Mouse (Mus musculus) hindbrain, postnatal 0 days (tissue): ENCODE measurements around the gene Slc16a5. TPM values are rescaled to one million over a fixed set of nuclear protein-coding genes. Genes with fewer than 3 reads are reported as not detected.

Experiments
- ATAC-seq: fragments of 200-750 bp; cut with Nextera tagmentation; 2 replicates; pipeline ENCODE4 v1.8.0; 2017; ENCODE audit warnings: mild to moderate bottlenecking, moderate TSS enrichment, moderate library complexity
- DNase-seq: peaks from one replicate; pipeline ENCODE4 v3.0.0-alpha.2; 2015; ENCODE audit warnings: low spot score
- H3K27ac ChIP-seq: fragments of 300-500 bp; sonication (generic); 2 replicates; pipeline ENCODE4 v1.5.1; 2014; ENCODE audit warnings: mild to moderate bottlenecking
- H3K27me3 ChIP-seq: fragments of 300-500 bp; sonication (generic); 2 replicates; pipeline ENCODE4 v1.6.1; 2014; ENCODE audit warnings: low read length, mixed read lengths; ENCODE audit not compliant: insufficient read depth
- H3K36me3 ChIP-seq: fragments of 300-500 bp; sonication (generic); 2 replicates; pipeline ENCODE4 v1.6.1; 2014; ENCODE audit warnings: low read length, mixed read lengths; ENCODE audit not compliant: insufficient read depth
- H3K4me1 ChIP-seq: fragments of 300-500 bp; sonication (generic); 2 replicates; pipeline ENCODE4 v1.6.1; 2014; ENCODE audit warnings: antibody characterized with exemption, low read length, mixed read lengths; ENCODE audit not compliant: insufficient read depth
- H3K4me2 ChIP-seq: fragments of 300-500 bp; sonication (generic); 2 replicates; pipeline ENCODE4 v1.6.1; 2014; ENCODE audit warnings: low read depth, mild to moderate bottlenecking, low read length, moderate library complexity, mixed read lengths
- H3K4me3 ChIP-seq: fragments of 300-500 bp; sonication (generic); 2 replicates; pipeline ENCODE4 v1.5.1; 2014; ENCODE audit warnings: low read length
- H3K9ac ChIP-seq: fragments of 300-500 bp; sonication (generic); replicated peaks from 2 replicates; pipeline ENCODE4 v1.6.1; 2014; ENCODE audit warnings: mild to moderate bottlenecking, low read length, moderate library complexity, mixed read lengths
- H3K9me3 ChIP-seq: fragments of 300-500 bp; sonication (generic); 2 replicates; pipeline ENCODE4 v1.6.1; 2016; ENCODE audit warnings: low read length, mixed read lengths
- CTCF ChIP-seq: IDR thresholded peaks from 2 replicates; pipeline ENCODE4 v1.5.1; 2016; ENCODE audit warnings: antibody characterized with exemption, control low read depth, low read depth
- WGBS: fragments of 180-500 bp; shearing (Covaris S2); extraction: QIAGEN DNeasy Blood & Tissue Kit; methylation state at CpG from one replicate; pipeline ENCODE4 v1.1.7; 2014; 5-methylcytosine and 5-hydroxymethylcytosine counted together
- polyA plus RNA-seq: library from polyadenylated mRNA; unstranded; fragments of >200 nt; fragmentation: Nextera tagmentation; extraction: Ambion mirVana; gene quantifications from 2 replicates; pipeline ENCODE4 v1.2.1, GENCODE M21; 2015
- total RNA-seq: library from RNA; depleted of rRNA; stranded (reverse); fragments of >200 nt; gene quantifications from 2 replicates; pipeline ENCODE4 v1.2.3, GENCODE M21; 2014; rRNA removed

Gene Slc16a5
- 0.10 TPM in 1 of 2 replicates, not detected in the other for total RNA-seq
- polyA plus RNA-seq = 0.30 and 0.66 TPM in 2 replicates

- Histone ChIP-seq H3K27ac (no peak within 1 kb of the TSS), H3K4me1 (no peaks in the 10 kb centered on the region), H3K9me3 (no peaks in the 10 kb centered on the region), H3K36me3 (no peaks in the 10 kb centered on the region), H3K4me3 (no peak within 1 kb of the TSS), H3K27me3 (no peaks in the 10 kb centered on the region), H3K9ac (no peak within 1 kb of the TSS), H3K4me2 (no peak within 1 kb of the TSS)
- WGBS = 74% methylated on average over 16 of the region's 16 CpGs
- ATAC-seq = no peak
- DNase-seq = no peak
- no peak for TF ChIP-seq CTCF
These were observed at the start of gene Slc16a5 for GRCm38 (mm10) chr11:115462243-115462891. Gene Slc16a5, plus strand, starts transcription at chr11:115462474.

GRCm38 (mm10) chr11:115419531-115420237 lies 42.6 kb upstream of the Slc16a5 start, which contains the start of the genes Atp5h and Kctd2:
Gene Atp5h, minus strand, starts transcription at chr11:115419962.
Gene Kctd2, plus strand, starts transcription at chr11:115420128.
- H3K9me3 ChIP-seq = no peaks in the 10 kb centered on the region
- H3K9ac ChIP-seq = peak within 1 kb of the TSS; percentile 96
- H3K4me3 ChIP-seq = peak within 1 kb of the TSS; percentile 93
- peaks cover 20% of the 10 kb centered on the region for H3K36me3 ChIP-seq
- no peak for TF ChIP-seq CTCF
- ATAC-seq (peak; percentile 98), DNase-seq (peak; percentile 99)
- peaks cover 16% of the 10 kb centered on the region for H3K4me1 ChIP-seq
- under 1% methylated on average over 54 of the region's 56 CpGs for WGBS
- peak within 1 kb of the TSS; percentile 90 for H3K27ac ChIP-seq
- no peaks in the 10 kb centered on the region for H3K27me3 ChIP-seq
- peak within 1 kb of the TSS; percentile 84 for H3K4me2 ChIP-seq

DNA sequence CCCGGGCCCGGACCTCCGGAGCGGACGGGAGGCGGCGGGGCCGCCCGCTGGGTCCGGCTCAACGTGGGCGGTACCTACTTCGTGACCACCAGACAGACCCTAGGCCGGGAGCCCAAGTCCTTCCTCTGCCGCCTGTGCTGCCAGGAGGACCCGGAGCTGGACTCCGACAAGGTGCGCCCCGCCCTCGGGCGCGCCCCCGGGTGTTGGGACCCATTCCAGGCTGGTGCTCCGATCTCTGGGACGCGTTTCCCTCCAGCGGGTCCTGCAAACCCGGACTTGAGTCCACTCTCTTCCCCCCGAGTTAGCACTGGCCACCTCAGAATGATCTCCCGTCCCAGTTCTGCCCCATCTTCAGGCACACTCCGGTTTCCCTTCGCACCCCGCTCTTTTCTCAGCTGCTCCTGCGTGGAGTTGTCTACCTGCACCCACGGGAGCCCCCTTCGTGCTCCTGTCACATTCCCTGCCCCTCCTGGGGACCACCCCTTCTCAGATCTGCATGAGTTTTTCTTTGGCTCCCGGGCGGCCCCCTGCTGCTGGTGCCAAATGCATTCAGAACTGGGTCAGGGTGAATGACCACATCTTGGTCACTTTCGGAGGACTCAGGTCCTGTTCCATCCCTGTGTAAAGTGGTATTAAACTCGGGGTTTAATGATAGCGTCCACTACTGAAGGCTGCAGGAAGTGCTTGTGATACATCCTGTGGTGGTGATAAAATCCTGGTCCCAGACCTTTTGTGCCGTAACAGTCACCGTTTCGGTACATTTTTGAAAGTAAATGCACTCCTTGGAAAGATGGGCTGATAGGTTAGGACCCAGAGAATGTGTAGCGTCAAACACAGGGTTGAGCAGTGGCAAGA lies 41.7 kb upstream of the Slc16a5 start:
- no peaks in the 10 kb centered on the region for H3K9me3 ChIP-seq
- peak; percentile 25; the same call in 1 of the 2 replicates for TF ChIP-seq CTCF
- DNase-seq (peak; percentile 73), ATAC-seq (peak; percentile 73)
- H3K36me3 ChIP-seq = peaks cover 20% of the 10 kb centered on the region
- peak overlapping the region; percentile 84 for H3K4me2 ChIP-seq
- peaks cover 16% of the 10 kb centered on the region for H3K4me1 ChIP-seq
- H3K4me3 ChIP-seq = peak overlapping the region; percentile 93
- peak overlapping the region; percentile 96 for H3K9ac ChIP-seq
- WGBS = 1% methylated on average over 45 of the region's 45 CpGs
- H3K27ac ChIP-seq = peak overlapping the region; percentile 90
- H3K27me3 ChIP-seq = no peaks in the 10 kb centered on the region

GRCm38 (mm10) chr11:115421328-115421727 lies 40.9 kb upstream of the Slc16a5 start:
- Histone ChIP-seq H3K9me3 (no peaks in the 10 kb centered on the region), H3K36me3 (peaks cover 22% of the 10 kb centered on the region), H3K4me2 (peak overlapping the region; percentile 84), H3K27me3 (no peaks in the 10 kb centered on the region), H3K27ac (peak overlapping the region; percentile 90; the same call in 1 of the 2 replicates), H3K9ac (no peak overlapping the region), H3K4me3 (peak overlapping the region; percentile 93), H3K4me1 (peaks cover 16% of the 10 kb centered on the region)
- TF ChIP-seq CTCF = no peak
- no peak for ATAC-seq
- 27% methylated on average over 1 of the region's 1 CpGs for WGBS
- no peak for DNase-seq

- 94% methylated on average over 16 of the region's 16 CpGs for WGBS
- peaks cover 21% of the 10 kb centered on the region for H3K36me3 ChIP-seq
- DNase-seq (no peak), ATAC-seq (no peak)
- H3K9ac ChIP-seq = no peak overlapping the region
- no peaks in the 10 kb centered on the region for H3K27me3 ChIP-seq
- H3K27ac ChIP-seq = no peak overlapping the region
- H3K4me2 ChIP-seq = peak overlapping the region; percentile 84; the same call in 1 of the 2 replicates
- H3K4me3 ChIP-seq = no peak overlapping the region
- peaks cover 16% of the 10 kb centered on the region for H3K4me1 ChIP-seq
- TF ChIP-seq CTCF = no peak
- H3K9me3 ChIP-seq = no peaks in the 10 kb centered on the region
These were observed 40.3 kb upstream of the Slc16a5 start for GRCm38 (mm10) chr11:115421972-115422371.

DNA sequence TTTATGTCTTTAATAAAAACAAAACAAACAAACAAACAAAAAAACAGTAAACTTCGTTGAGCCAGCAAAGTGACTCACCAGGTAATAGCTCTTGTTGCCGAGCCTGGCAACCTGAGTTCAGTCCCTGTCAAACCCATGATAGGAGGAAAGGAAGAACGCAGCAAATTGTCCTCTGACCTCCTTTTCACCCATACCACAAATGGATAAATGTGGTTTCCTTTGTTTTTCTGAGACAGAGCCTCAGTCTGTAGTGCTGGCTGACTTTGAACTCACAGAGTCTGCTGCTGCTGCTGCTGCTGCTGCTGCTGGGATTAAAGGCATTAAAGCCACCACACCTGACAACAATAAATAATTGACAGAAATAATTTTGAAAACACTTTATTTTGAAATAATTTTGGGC lies 39.2 kb upstream of the Slc16a5 start:
- Histone ChIP-seq H3K36me3 (peaks cover 17% of the 10 kb centered on the region; the same call in 1 of the 2 replicates), H3K9me3 (no peaks in the 10 kb centered on the region), H3K4me3 (no peak overlapping the region), H3K27ac (no peak overlapping the region), H3K27me3 (no peaks in the 10 kb centered on the region), H3K9ac (no peak overlapping the region), H3K4me1 (peaks cover 16% of the 10 kb centered on the region), H3K4me2 (no peak overlapping the region)
- TF ChIP-seq CTCF = no peak
- ATAC-seq (no peak), DNase-seq (no peak)
- WGBS = 87% methylated on average over 3 of the region's 3 CpGs
